Mouse (Mus musculus): ENCODE data around the gene Aox4. TPM values are rescaled to one million over a fixed set of nuclear protein-coding genes. Genes with fewer than 3 reads are reported as not detected.
A peak's percentile ranks its signal among the peaks of the same experiment; 100 is the strongest.

Aox4 gene
- total RNA-seq (2022) = not detected

- DNase-seq (ENCODE audit: low spot score) = no peak
Measured at GRCm38 (mm10) chr1:58210203-58210602, at the start of gene Aox4. TSS of gene Aox4 (plus strand) at chr1:58210397.

DNA sequence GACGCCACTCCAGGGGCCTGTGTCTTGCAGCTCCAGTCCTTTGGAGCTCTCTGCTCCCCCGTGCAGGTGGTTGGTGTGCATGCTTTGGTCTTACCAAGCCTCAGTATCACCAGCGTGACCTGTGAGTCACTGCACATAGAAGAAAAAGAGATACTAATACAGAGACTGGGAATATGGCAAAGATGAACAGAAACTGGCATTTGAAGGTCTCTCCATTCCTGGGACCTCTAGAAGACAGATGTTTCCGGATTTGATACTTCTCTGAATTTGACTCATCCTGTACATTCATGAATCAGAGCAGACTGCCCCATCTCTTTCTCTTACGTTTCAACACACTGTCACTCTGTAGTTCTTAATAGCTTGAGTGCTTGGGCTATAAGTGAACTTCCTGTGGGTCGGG lies 40.3 kb upstream of the Aox4 start:
- DNase-seq (ENCODE audit: low spot score) = no peak

DNA sequence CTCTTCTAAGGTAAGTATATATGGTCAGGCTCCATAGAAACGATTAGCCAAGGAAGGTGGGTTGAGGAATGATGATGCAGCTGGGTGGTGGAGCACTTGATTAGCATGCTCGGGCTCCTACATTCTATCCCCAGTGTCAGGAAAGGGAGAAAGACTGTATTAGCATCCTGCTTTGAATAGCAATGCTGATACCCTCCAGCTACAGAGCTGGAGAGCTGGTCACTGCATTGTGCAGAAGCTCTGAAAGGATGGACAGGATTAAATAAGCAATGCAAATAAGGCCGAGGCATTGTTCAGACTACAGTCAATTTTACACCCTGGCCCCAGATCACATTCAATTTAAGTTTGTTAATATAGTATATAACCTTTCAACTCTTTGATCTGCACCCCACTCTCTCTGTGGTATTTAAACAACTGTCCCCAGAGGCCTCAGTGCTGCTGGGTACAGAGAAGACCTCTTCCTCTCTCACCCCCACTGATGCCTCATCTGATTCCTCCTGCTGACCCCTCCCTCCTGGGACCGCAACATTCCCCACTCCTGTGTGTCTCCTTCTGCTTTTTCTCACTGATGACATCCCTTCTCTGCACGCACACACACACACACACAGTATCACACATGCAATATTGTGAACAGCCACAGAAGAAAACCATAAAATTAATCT lies 21.6 kb upstream of the Aox4 start:
- no peak for DNase-seq (ENCODE audit: low spot score)

DNA sequence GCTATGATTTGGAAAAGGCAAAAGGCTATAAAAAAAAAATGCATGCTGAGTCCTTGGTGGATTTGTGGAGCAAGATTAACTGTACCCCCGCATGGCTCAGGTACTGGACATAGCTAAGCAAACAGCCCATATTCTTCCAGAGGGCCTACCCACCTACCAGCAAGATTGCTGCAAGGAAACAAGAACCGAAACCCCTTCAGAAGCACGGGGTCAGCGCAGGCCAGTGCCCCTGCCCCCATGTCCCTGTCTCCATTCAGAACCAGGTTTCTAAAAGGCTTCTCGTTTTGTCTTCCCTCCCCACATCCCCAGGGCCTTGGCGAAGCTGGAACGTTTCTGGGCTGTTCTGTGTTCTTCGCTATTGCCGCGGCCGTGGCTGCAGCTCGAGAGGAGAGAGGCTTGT lies 15.9 kb upstream of the Aox4 start:
- no peak for DNase-seq (ENCODE audit: low spot score)

GRCm38 (mm10) chr1:58194988-58195387 lies 15.2 kb upstream of the Aox4 start:
- DNase-seq (ENCODE audit: low spot score) = no peak

- no peak for DNase-seq (ENCODE audit: low spot score)
Measured at GRCm38 (mm10) chr1:58195541-58195940, 14.7 kb upstream of the Aox4 start.

DNA sequence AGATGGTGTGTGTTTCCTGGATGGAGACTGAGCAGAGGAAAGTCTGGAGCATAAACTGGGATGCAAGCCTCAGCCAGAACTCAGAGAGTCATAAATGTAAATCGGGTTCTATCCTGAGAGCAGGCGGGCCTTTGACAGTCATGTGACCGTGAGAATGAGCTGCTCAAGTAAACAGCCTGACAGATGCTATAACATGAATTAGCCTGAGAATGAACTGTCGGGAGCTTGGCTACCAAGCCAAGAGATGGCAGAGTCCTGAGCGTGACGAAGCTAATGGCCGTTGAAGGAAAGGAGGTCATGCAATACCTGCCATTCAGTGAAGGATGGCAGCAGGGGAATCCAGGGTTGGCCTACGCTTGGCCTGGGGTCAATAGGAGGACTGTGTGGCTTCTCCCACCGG lies 13.2 kb upstream of the Aox4 start:
- no peak for DNase-seq (ENCODE audit: low spot score)

- no peak for DNase-seq (ENCODE audit: low spot score)
Measured at GRCm38 (mm10) chr1:58198386-58198785, 11.8 kb upstream of the Aox4 start.

- no peak for DNase-seq (ENCODE audit: low spot score)
Measured at GRCm38 (mm10) chr1:58212805-58213204, 2.6 kb downstream of the Aox4 start.

- DNase-seq (ENCODE audit: low spot score) = no peak
Measured at GRCm38 (mm10) chr1:58213838-58214237, 3.6 kb downstream of the Aox4 start.

DNA sequence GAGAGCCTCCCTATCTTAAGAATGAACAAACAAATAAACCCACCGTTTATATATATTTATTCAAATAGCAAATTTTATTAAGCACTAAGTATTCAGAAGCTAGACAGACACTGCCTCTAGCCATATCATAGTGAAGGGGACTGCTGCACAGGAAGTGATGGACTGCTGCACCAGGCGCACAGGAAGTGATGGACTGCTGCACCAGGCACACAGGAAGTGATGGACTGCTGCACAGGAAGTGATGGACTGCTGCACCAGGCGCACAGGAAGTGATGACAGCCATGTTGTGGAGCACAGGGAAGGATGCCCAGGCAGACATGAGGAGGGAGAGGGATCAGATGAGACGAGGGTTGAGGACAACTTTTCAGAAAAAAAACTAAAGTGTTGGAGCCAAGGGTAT lies 5.2 kb downstream of the Aox4 start:
- DNase-seq (ENCODE audit: low spot score) = no peak

DNA sequence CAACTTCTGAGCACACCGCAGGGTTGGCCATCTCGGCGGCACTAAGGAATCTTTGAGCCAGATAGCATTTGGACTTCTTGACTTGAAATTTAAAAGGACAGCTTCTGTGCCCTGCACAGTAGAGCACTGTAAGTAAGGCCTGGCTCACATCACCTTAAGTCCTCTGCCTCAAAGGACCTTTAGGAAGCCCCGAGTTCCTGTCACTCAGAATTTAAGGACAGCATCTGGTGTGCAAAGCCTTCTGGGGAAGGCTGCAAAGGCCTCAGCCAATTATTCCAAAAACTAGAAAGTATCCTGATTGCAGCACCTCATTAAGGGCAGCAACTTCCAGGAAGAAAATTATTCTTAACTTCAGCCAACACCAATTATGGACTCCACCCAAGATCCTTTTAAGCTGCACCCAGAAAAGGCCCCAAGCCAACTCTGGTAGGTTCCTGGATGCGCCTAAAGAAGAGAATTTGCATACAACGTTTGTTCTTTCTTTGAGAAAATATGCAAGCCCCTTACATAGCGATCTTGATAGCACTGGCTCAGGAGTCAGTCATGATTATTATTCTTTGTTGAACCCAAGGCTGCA lies 5.8 kb downstream of the Aox4 start:
- no peak for DNase-seq (ENCODE audit: low spot score)

- DNase-seq (ENCODE audit: low spot score) = no peak
Measured at GRCm38 (mm10) chr1:58221070-58221469, 10.9 kb downstream of the Aox4 start.

DNA sequence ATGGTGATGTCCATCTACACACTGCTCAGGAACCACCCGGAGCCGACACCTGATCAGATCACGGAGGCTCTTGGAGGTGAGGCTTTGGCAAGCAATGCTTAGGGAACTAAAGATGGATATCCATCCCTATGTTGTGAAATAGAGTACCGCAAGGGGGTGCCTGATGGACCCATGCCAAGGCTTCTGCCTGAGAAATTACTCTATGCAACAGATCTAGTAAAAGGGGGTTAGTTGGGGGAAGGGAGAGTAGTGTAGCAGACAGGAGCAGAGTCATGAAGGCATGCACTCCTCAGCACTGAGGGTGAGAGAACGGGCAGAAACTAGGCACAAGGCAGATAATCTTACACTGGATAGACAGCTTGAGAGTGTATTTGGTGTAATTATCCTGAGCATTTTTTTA lies 11.7 kb downstream of the Aox4 start:
- no peak for DNase-seq (ENCODE audit: low spot score)

GRCm38 (mm10) chr1:58228086-58228485 lies 17.9 kb downstream of the Aox4 start:
- DNase-seq (ENCODE audit: low spot score) = no peak

DNA sequence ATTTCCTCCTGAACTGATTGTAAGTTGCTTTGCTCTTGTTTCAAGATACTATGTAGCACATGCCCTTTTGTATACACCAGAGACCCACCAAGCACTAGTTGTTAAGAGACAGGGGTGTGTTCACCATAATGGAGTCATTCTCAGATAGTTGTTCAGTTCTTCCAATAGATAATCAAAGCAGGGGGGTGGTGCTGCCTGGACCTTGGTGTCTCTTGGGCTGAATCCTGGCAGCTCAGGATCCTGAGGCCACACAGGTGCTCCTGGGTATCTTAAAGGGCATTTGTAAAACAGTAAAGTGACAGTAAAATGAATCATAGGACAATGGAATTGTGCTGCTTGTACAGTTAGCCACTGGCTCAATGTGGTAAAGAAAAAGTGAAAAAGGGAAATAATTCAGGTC lies 18.7 kb downstream of the Aox4 start:
- no peak for DNase-seq (ENCODE audit: low spot score)

DNA sequence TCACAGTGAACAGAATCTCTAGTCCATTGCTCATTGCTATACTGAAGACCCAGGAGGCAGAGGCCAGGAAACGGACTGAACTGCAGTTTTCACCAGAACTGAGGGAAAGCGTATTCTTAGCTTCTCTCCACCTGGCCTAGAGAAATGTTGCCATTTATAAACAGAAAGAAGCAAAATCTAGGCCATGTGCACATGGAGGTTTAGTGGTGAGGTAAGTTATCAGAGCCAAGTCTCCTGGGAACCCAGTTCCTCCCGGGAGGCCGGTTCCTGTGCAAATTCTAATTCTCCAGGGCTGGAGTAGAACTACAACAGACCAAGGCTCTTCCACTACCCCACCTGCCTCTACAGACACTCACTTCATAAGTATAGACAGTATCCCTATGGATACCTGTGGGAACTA lies 19.6 kb downstream of the Aox4 start:
- no peak for DNase-seq (ENCODE audit: low spot score)

GRCm38 (mm10) chr1:58230542-58230941 lies 20.3 kb downstream of the Aox4 start:
- DNase-seq (ENCODE audit: low spot score) = no peak

- no peak for DNase-seq (ENCODE audit: low spot score)
Measured at GRCm38 (mm10) chr1:58235405-58235804, 25.2 kb downstream of the Aox4 start.

GRCm38 (mm10) chr1:58237527-58238299 lies 27.5 kb downstream of the Aox4 start:
- DNase-seq (ENCODE audit: low spot score) = no peak

GRCm38 (mm10) chr1:58238440-58238839 lies 28.2 kb downstream of the Aox4 start:
- DNase-seq (ENCODE audit: low spot score) = no peak

- DNase-seq (ENCODE audit: low spot score) = no peak
Measured at GRCm38 (mm10) chr1:58238961-58239360, 28.8 kb downstream of the Aox4 start.

DNA sequence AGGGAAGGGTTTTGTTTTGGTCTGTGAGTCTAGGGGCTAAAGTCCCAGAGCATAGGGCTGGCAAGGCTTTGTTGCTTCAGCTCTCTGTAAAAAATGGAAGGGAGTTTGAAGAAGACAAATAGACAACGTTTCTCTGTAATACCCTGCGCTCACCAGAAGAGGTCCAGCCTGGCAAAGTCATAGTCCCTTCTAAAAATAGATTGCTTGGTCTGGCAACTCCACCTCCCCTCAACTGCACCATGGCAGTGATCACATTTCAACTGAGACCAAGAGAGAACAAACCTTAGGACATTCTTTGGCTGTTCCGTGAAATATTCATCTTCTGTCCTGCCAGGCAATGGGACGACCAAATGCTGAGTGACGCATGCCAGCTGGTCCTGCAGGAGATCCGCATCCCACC lies 30.1 kb downstream of the Aox4 start:
- peak; percentile 4 for DNase-seq (ENCODE audit: low spot score)
